Mouse (Mus musculus): Measurements from ENCODE around the gene Rbm47. TPM values are rescaled to one million over a fixed set of nuclear protein-coding genes. Genes with fewer than 3 reads are reported as not detected.

Gene Rbm47
- polyA plus RNA-seq, 1 experiment from 2014 or later, result 7.3 TPM

- Histone ChIP-seq H3K4me1 (replicated peaks; ENCODE audit: control insufficient read depth, insufficient read depth, low read length) (no peaks in the 10 kb centered on the region), H3K27me3 (ENCODE audit: control insufficient read depth, insufficient read depth, low read length) (no peaks in the 10 kb centered on the region), H3K4me3 (replicated peaks; ENCODE audit: low read length) (no peak overlapping the region), H3K36me3 (replicated peaks; ENCODE audit: control insufficient read depth, insufficient read depth) (no peaks in the 10 kb centered on the region), H3K9ac (no peak overlapping the region), H3K4me2 (replicated peaks) (no peak overlapping the region), H3K9me3 (ENCODE audit: control insufficient read depth, low read length) (no peaks in the 10 kb centered on the region), H3K27ac (no peak overlapping the region)
- no peak for ATAC-seq (ENCODE audit: low FRiP score)
- DNase-seq (ENCODE audit: low spot score), result no peak
- WGBS, result 78% methylated on average over 3 of the region's 3 CpGs
These were observed 71.3 kb downstream of the Rbm47 start for GRCm38 (mm10) chr5:66101577-66101976.

- no peaks in the 10 kb centered on the region for H3K36me3 ChIP-seq (replicated peaks; ENCODE audit: control insufficient read depth, insufficient read depth)
- ATAC-seq (ENCODE audit: low FRiP score) (no peak), DNase-seq (ENCODE audit: low spot score) (no peak)
- no peak overlapping the region for H3K9ac ChIP-seq
- no peaks in the 10 kb centered on the region for H3K9me3 ChIP-seq (ENCODE audit: control insufficient read depth, low read length)
- 61% methylated on average over 8 of the region's 8 CpGs for WGBS
- H3K27me3 ChIP-seq (ENCODE audit: control insufficient read depth, insufficient read depth, low read length), result no peaks in the 10 kb centered on the region
- H3K4me2 ChIP-seq (replicated peaks), result no peak overlapping the region
- no peak overlapping the region for H3K4me3 ChIP-seq (replicated peaks; ENCODE audit: low read length)
- no peak overlapping the region for H3K27ac ChIP-seq
- no peaks in the 10 kb centered on the region for H3K4me1 ChIP-seq (replicated peaks; ENCODE audit: control insufficient read depth, insufficient read depth, low read length)
These were observed 72.6 kb downstream of the Rbm47 start for GRCm38 (mm10) chr5:66100322-66100721.

DNA sequence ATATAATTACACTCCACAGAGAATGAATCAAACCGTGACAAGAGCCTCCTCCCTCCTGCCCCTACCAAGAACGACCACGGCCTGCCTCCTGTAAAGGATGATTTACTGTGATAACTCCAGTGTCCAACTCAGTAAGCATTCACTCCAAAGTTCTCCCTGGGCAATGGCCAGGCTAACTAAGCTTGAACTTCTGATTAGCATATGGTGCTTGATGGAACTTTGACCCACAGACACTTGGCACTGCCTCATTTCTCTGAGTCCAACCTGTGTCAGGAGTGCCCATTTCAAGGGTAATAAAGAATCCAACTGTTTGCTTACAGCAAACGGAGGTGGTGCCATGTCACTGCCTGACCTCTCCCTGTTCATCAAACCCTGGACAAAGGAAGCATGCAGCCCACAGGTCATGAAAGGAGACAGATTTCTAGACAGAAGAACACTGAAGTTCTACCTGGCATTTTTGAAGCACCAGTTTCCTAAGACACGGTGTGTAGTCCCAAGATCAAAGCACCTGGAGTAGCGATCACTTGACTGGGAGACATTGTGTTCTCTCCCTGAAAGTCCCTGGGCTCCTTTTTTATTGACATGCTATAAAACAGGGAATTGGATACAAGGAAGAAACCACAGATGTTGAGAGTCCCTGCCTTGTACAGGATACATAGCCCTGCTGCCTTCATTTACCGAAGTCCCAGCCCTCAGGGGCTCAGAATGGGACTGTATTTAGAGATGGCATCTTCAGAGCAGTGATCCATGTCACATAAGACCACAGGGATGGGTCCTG lies 74.6 kb downstream of the Rbm47 start:
- Histone ChIP-seq H3K4me1 (replicated peaks; ENCODE audit: control insufficient read depth, insufficient read depth, low read length) (no peaks in the 10 kb centered on the region), H3K9me3 (ENCODE audit: control insufficient read depth, low read length) (no peaks in the 10 kb centered on the region), H3K27me3 (ENCODE audit: control insufficient read depth, insufficient read depth, low read length) (no peaks in the 10 kb centered on the region), H3K4me2 (replicated peaks) (no peak overlapping the region), H3K36me3 (replicated peaks; ENCODE audit: control insufficient read depth, insufficient read depth) (no peaks in the 10 kb centered on the region), H3K4me3 (replicated peaks; ENCODE audit: low read length) (no peak overlapping the region), H3K27ac (no peak overlapping the region), H3K9ac (no peak overlapping the region)
- DNase-seq (ENCODE audit: low spot score), result no peak
- 75% methylated on average over 7 of the region's 7 CpGs for WGBS
- no peak for ATAC-seq (ENCODE audit: low FRiP score)

- Histone ChIP-seq H3K4me1 (replicated peaks; ENCODE audit: control insufficient read depth, insufficient read depth, low read length) (no peaks in the 10 kb centered on the region), H3K9me3 (ENCODE audit: control insufficient read depth, low read length) (no peaks in the 10 kb centered on the region), H3K36me3 (replicated peaks; ENCODE audit: control insufficient read depth, insufficient read depth) (no peaks in the 10 kb centered on the region), H3K27me3 (ENCODE audit: control insufficient read depth, insufficient read depth, low read length) (no peaks in the 10 kb centered on the region), H3K4me2 (replicated peaks) (no peak overlapping the region), H3K27ac (no peak overlapping the region), H3K4me3 (replicated peaks; ENCODE audit: low read length) (no peak overlapping the region), H3K9ac (no peak overlapping the region)
- ATAC-seq (ENCODE audit: low FRiP score) (no peak), DNase-seq (ENCODE audit: low spot score) (no peak)
- WGBS, result 95% methylated on average over 6 of the region's 6 CpGs
These were observed 76.8 kb downstream of the Rbm47 start for GRCm38 (mm10) chr5:66096081-66096480.

- DNase-seq (ENCODE audit: low spot score) (no peak), ATAC-seq (ENCODE audit: low FRiP score) (no peak)
- Histone ChIP-seq H3K4me1 (replicated peaks; ENCODE audit: control insufficient read depth, insufficient read depth, low read length) (no peaks in the 10 kb centered on the region), H3K36me3 (replicated peaks; ENCODE audit: control insufficient read depth, insufficient read depth) (no peaks in the 10 kb centered on the region), H3K27me3 (ENCODE audit: control insufficient read depth, insufficient read depth, low read length) (no peaks in the 10 kb centered on the region), H3K9me3 (ENCODE audit: control insufficient read depth, low read length) (no peaks in the 10 kb centered on the region), H3K4me2 (replicated peaks) (no peak overlapping the region), H3K4me3 (replicated peaks; ENCODE audit: low read length) (no peak overlapping the region), H3K9ac (no peak overlapping the region), H3K27ac (no peak overlapping the region)
- 69% methylated on average over 6 of the region's 6 CpGs for WGBS
These were observed 77.8 kb downstream of the Rbm47 start for GRCm38 (mm10) chr5:66095166-66095565.

DNA sequence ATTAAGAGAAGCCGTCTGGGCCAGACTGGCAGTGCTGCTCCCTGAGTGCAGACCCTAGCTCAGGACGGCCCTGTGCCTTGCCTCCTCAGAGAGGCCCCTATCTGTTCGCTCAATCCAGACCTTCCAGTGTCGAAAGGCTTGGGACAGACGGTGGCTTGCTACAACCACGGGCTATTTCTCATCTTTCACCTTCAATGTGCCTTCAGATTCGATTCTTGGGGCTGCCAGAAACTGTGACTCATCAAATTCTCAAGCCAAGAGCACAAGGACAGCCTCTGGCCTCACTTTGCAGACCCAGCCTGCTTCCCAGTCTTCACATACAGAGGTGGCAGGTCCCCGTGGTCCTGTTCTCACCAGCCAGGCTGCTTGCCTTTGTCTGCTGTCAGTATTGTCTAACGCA lies 82.9 kb downstream of the Rbm47 start:
- Histone ChIP-seq H3K4me2 (replicated peaks) (no peak overlapping the region), H3K4me1 (replicated peaks; ENCODE audit: control insufficient read depth, insufficient read depth, low read length) (no peaks in the 10 kb centered on the region), H3K9ac (no peak overlapping the region), H3K4me3 (replicated peaks; ENCODE audit: low read length) (no peak overlapping the region), H3K27me3 (ENCODE audit: control insufficient read depth, insufficient read depth, low read length) (no peaks in the 10 kb centered on the region), H3K27ac (no peak overlapping the region), H3K36me3 (replicated peaks; ENCODE audit: control insufficient read depth, insufficient read depth) (no peaks in the 10 kb centered on the region), H3K9me3 (ENCODE audit: control insufficient read depth, low read length) (no peaks in the 10 kb centered on the region)
- DNase-seq (ENCODE audit: low spot score), result no peak
- 69% methylated on average over 9 of the region's 9 CpGs for WGBS
- ATAC-seq (ENCODE audit: low FRiP score), result no peak

GRCm38 (mm10) chr5:66089600-66089999 lies 83.3 kb downstream of the Rbm47 start:
- Histone ChIP-seq H3K4me1 (replicated peaks; ENCODE audit: control insufficient read depth, insufficient read depth, low read length) (no peaks in the 10 kb centered on the region), H3K4me3 (replicated peaks; ENCODE audit: low read length) (no peak overlapping the region), H3K9me3 (ENCODE audit: control insufficient read depth, low read length) (no peaks in the 10 kb centered on the region), H3K9ac (no peak overlapping the region), H3K27ac (no peak overlapping the region), H3K27me3 (ENCODE audit: control insufficient read depth, insufficient read depth, low read length) (no peaks in the 10 kb centered on the region), H3K36me3 (replicated peaks; ENCODE audit: control insufficient read depth, insufficient read depth) (no peaks in the 10 kb centered on the region), H3K4me2 (replicated peaks) (no peak overlapping the region)
- ATAC-seq (ENCODE audit: low FRiP score) (no peak), DNase-seq (ENCODE audit: low spot score) (no peak)
- WGBS, result 83% methylated on average over 4 of the region's 4 CpGs

DNA sequence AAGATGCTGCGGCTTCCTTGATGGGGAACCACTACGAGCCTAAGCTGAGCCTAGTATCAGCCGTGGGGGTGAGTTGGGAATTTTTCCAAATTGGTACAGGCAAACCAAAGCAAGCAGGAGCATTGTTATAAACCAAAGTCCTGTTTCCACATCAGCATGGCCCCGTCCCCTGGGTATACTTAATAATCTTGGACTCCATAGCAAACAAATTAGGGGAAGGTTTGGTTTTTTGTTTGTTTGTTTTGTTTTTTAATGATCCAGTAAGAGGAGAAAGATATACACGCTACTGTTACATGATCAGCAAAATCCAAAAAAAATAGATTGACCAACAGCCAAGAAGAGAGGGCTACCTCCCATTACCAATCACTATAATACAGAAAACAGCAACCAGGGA lies 84.0 kb downstream of the Rbm47 start:
- no peak overlapping the region for H3K9ac ChIP-seq
- WGBS, result 89% methylated on average over 5 of the region's 5 CpGs
- no peaks in the 10 kb centered on the region for H3K27me3 ChIP-seq (ENCODE audit: control insufficient read depth, insufficient read depth, low read length)
- no peak overlapping the region for H3K27ac ChIP-seq
- H3K36me3 ChIP-seq (replicated peaks; ENCODE audit: control insufficient read depth, insufficient read depth), result no peaks in the 10 kb centered on the region
- no peak overlapping the region for H3K4me3 ChIP-seq (replicated peaks; ENCODE audit: low read length)
- no peak overlapping the region for H3K4me2 ChIP-seq (replicated peaks)
- DNase-seq (ENCODE audit: low spot score), result no peak
- H3K4me1 ChIP-seq (replicated peaks; ENCODE audit: control insufficient read depth, insufficient read depth, low read length), result no peaks in the 10 kb centered on the region
- H3K9me3 ChIP-seq (ENCODE audit: control insufficient read depth, low read length), result no peaks in the 10 kb centered on the region
- ATAC-seq (ENCODE audit: low FRiP score), result no peak

DNA sequence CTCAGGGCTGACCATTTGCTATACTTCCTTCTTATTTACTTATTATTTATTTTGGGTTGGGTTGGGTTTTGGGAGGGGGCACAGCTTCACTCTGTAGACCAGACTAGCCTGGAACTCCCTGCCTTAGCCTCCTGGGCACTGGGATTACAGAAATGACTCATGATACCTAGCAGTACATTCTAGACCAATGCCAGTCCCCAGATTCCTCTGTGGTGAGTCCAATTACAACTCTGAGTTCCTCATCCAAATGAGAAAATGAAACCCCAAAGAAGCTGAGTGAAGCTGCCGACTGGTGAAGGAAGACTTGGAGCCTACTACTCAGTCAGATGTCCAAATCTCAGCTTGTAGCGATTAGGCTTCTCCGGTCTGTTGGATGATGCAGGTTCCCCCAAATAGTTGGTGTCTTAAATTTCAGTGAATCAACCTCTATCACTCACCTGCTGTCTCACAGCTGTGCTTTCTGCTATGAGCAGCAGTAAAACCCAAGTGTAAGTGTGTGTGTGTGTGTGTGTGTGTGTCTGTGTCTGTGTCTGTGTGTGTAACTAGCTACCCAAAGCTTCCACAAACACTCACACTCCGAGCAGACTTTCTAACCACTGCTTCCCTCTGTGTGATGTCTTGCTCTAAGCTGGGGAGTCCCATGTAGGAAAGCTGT lies 84.5 kb downstream of the Rbm47 start:
- no peak for ATAC-seq (ENCODE audit: low FRiP score)
- WGBS, result 91% methylated on average over 4 of the region's 4 CpGs
- no peak overlapping the region for H3K9ac ChIP-seq

More for the DNA sequence above, 84.5 kb downstream of the Rbm47 start:
- Histone ChIP-seq H3K4me1 (replicated peaks; ENCODE audit: control insufficient read depth, insufficient read depth, low read length) (no peaks in the 10 kb centered on the region), H3K27ac (no peak overlapping the region), H3K27me3 (ENCODE audit: control insufficient read depth, insufficient read depth, low read length) (no peaks in the 10 kb centered on the region), H3K4me3 (replicated peaks; ENCODE audit: low read length) (no peak overlapping the region), H3K9me3 (ENCODE audit: control insufficient read depth, low read length) (no peaks in the 10 kb centered on the region), H3K36me3 (replicated peaks; ENCODE audit: control insufficient read depth, insufficient read depth) (no peaks in the 10 kb centered on the region), H3K4me2 (replicated peaks) (no peak overlapping the region)
- DNase-seq (ENCODE audit: low spot score), result no peak

Measured in hindbrain, embryonic 14.5 days (tissue).